Mouse (Mus musculus) intestine, embryonic 15.5 days (tissue): ENCODE measurements at regions not wholly inside any gene's neighbourhood (a gene's known extent, or its start where the extent isn't known, plus 50 kb on each side); places are given as distances from the start of the nearest gene placed in this dataset.
"Not testable (repeated sequence)": the region's sequence is repeated elsewhere in the genome, so short reads cannot be mapped to it uniquely, and the experiment has no call there.

Experiments used
- ATAC-seq: fragments of 200-750 bp; cut with Nextera tagmentation; 2 replicates; pipeline ENCODE4 v1.8.0; 2017; ENCODE audit warnings: moderate TSS enrichment, moderate library complexity
- H3K27ac ChIP-seq: fragments of 300-500 bp; sonication (generic); 2 replicates; pipeline ENCODE4 v1.5.1; 2015; ENCODE audit warnings: mild to moderate bottlenecking, inconsistent platforms
- H3K27me3 ChIP-seq: fragments of 300-500 bp; sonication (generic); replicated peaks from 2 replicates; pipeline ENCODE4 v1.6.1; 2015; ENCODE audit warnings: inconsistent platforms
- H3K36me3 ChIP-seq: fragments of 300-500 bp; sonication (generic); 2 replicates; pipeline ENCODE4 v1.6.1; 2015; ENCODE audit warnings: inconsistent platforms
- H3K4me1 ChIP-seq: fragments of 300-500 bp; sonication (generic); replicated peaks from 2 replicates; pipeline ENCODE4 v1.6.1; 2015; ENCODE audit warnings: inconsistent platforms
- H3K4me2 ChIP-seq: fragments of 300-500 bp; sonication (generic); replicated peaks from 2 replicates; pipeline ENCODE4 v1.6.1; 2015; ENCODE audit warnings: mild to moderate bottlenecking, inconsistent platforms
- H3K4me3 ChIP-seq: fragments of 300-500 bp; sonication (generic); replicated peaks from 2 replicates; pipeline ENCODE4 v1.5.1; 2015; ENCODE audit warnings: inconsistent platforms
- H3K9ac ChIP-seq: fragments of 300-500 bp; sonication (generic); 2 replicates; pipeline ENCODE4 v1.6.1; 2015; ENCODE audit warnings: inconsistent platforms
- H3K9me3 ChIP-seq: fragments of 300-500 bp; sonication (generic); 2 replicates; pipeline ENCODE4 v1.6.1; 2016; ENCODE audit warnings: inconsistent platforms
- WGBS: fragments of 180-500 bp; shearing (Covaris S2); methylation state at CpG from one replicate; pipeline ENCODE4 v1.1.7; 2015; 5-methylcytosine and 5-hydroxymethylcytosine counted together

DNA sequence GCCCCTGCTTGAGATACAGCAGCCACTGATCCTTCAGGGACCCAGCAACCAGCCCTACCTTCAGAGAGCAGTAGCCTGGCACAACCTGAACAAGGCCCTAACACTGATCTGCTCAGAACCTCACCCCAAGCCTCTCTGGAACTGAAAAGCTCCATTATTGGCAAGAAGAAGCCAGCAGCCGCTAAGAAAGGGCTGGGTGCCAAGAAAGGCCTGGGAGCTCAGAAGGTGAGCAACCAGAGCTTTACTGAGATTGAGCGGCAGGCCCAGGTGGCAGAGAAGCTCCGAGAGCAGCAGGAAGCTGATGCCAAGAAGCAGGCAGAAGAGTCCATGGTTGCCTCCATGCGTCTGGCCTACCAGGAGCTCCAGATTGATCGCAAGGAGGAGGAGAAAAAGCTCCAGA is 74.4 kb upstream of the Oxtr start:
- WGBS, result 88% methylated on average over 5 of the region's 5 CpGs
- H3K4me2 ChIP-seq, H3K4me1 ChIP-seq, H3K9ac ChIP-seq, ATAC-seq, H3K36me3 ChIP-seq, H3K4me3 ChIP-seq, H3K27ac ChIP-seq, H3K9me3 ChIP-seq, H3K27me3 ChIP-seq: not testable (repeated sequence)

GRCm38 (mm10) chr6:112563659-112564058 is 73.9 kb upstream of the Oxtr start:
- ATAC-seq, result not testable (repeated sequence)

DNA sequence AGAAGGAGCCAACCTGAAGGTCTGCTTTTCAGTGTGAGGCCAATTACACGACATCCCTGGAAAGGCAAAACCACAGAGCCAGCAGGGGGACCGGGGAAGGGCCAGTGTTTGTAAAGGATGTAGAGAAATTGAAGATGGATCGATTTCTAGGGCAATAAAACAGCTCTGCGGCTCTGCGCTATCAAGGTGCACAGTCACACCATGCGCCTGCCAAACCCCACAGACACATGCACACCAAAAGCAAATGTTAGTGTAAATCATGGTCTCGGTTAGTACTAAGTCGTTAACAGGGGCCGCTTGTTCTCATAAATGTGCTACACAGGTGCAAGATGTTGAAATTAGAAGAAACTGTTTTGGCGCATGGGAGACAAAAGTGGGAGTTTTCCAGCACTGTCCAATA is 72.3 kb upstream of the Oxtr start:
- Histone ChIP-seq H3K36me3 (no peaks in the 10 kb centered on the region), H3K9ac (no peak overlapping the region), H3K9me3 (no peaks in the 10 kb centered on the region), H3K27ac (no peak overlapping the region), H3K4me1 (no peaks in the 10 kb centered on the region), H3K4me2 (no peak overlapping the region), H3K4me3 (no peak overlapping the region), H3K27me3 (no peaks in the 10 kb centered on the region)
- 53% methylated on average over 10 of the region's 10 CpGs for WGBS
- ATAC-seq, result no peak

More at GRCm38 (mm10) chr6:112563659-112564058, 73.9 kb upstream of the Oxtr start:
- WGBS, result 96% methylated on average over 17 of the region's 17 CpGs
- H3K36me3 ChIP-seq, H3K4me2 ChIP-seq, H3K27me3 ChIP-seq, H3K9me3 ChIP-seq, H3K9ac ChIP-seq, H3K4me1 ChIP-seq, H3K27ac ChIP-seq, H3K4me3 ChIP-seq: not testable (repeated sequence)

DNA sequence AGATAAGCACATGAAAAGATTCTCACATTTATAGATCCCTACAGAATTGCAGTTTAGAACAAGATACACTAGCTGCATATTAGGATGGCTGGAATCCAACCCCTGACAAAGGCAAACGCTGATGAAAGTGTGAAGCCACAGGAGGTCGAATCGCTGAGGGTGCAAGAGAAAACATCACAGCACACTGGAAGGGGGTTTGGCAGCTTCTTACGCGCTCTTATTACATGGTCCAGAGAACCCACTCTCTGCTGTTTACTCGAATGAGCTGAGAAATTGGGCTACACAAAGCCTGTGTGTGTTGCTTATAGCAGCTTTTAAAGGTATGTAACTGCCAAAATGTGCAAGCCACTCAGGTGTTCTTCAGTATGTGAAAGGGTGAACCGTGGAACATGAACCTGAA is 71.8 kb upstream of the Oxtr start:
- no peaks in the 10 kb centered on the region for H3K9me3 ChIP-seq
- no peak overlapping the region for H3K9ac ChIP-seq
- no peak overlapping the region for H3K27ac ChIP-seq
- H3K27me3 ChIP-seq, result no peaks in the 10 kb centered on the region
- no peak for ATAC-seq
- H3K4me2 ChIP-seq, result no peak overlapping the region
- H3K4me3 ChIP-seq, result no peak overlapping the region
- WGBS, result 58% methylated on average over 7 of the region's 7 CpGs
- H3K4me1 ChIP-seq, result no peaks in the 10 kb centered on the region
- no peaks in the 10 kb centered on the region for H3K36me3 ChIP-seq

- Histone ChIP-seq H3K27ac (no peak overlapping the region), H3K4me3 (no peak overlapping the region), H3K27me3 (no peaks in the 10 kb centered on the region), H3K36me3 (no peaks in the 10 kb centered on the region), H3K4me2 (no peak overlapping the region), H3K9ac (no peak overlapping the region), H3K9me3 (no peaks in the 10 kb centered on the region), H3K4me1 (no peaks in the 10 kb centered on the region)
- 92% methylated on average over 1 of the region's 1 CpGs for WGBS
- ATAC-seq, result no peak
Measured at GRCm38 (mm10) chr6:112559549-112559948, 69.8 kb upstream of the Oxtr start.

DNA sequence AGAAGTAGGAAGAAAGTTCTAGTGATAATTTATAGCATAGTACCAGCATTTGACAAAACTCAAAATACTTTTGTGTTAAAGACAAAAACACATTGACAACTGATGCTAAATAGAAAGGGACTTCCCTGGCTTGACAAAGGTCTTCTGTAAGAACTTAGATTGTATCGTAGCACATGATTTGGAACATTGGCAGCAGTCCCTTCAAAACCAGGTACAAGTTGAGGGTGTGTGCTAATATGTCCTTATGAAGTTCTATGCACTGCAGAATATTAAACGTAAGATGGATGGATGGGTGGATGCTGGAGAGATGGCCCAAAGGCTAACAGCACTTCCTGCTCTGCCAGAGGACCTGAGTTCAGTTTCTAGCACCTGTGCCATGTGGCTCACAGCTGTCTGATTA is 67.8 kb upstream of the Oxtr start:
- Histone ChIP-seq H3K4me1 (no peaks in the 10 kb centered on the region), H3K9ac (no peak overlapping the region), H3K9me3 (no peaks in the 10 kb centered on the region), H3K27ac (no peak overlapping the region), H3K36me3 (no peaks in the 10 kb centered on the region), H3K27me3 (no peaks in the 10 kb centered on the region), H3K4me2 (no peak overlapping the region), H3K4me3 (no peak overlapping the region)
- WGBS, result 82% methylated on average over 2 of the region's 2 CpGs
- no peak for ATAC-seq

DNA sequence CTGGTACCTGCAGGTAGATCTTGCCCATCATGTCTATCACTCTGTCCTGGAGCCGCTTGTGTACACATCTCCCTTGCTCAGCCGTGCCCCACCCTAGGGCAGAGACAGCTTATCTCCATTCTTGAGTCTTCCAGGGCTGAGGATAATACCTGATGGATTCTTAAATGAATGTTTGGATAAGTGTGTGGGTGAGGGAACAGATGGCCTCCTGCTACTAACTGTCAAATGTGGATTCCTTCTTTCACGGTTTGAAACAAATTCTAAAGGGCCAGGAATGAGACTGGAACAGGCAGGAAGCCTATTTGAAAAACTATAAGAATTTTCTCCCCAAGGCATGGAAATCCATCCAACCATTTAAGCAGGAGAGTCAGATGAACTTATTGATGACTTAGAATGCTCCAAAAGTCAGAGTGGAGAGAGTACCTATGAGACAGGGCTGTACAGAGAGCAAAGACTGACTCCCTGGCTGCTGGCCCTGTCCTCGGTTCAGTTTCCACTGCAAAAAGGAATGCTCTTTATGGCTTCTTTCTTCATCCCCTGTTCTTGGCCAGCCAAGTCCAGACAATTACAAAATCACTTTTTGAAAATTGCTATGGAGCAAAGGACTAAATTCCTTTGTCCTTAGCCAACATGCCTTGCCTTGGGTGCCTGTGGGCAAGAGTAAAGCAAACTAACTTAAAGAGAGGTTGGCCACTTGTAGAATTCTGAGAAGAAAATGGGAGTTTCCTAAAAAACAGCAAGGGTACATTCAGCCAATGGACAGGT is 66.8 kb upstream of the Oxtr start:
- 62% methylated on average over 4 of the region's 4 CpGs for WGBS
- H3K27me3 ChIP-seq, result no peaks in the 10 kb centered on the region
- no peak overlapping the region for H3K27ac ChIP-seq
- H3K9ac ChIP-seq, result no peak overlapping the region
- H3K9me3 ChIP-seq, result no peaks in the 10 kb centered on the region
- no peaks in the 10 kb centered on the region for H3K4me1 ChIP-seq
- no peak for ATAC-seq
- H3K4me3 ChIP-seq, result no peak overlapping the region
- no peak overlapping the region for H3K4me2 ChIP-seq
- H3K36me3 ChIP-seq, result no peaks in the 10 kb centered on the region

- Histone ChIP-seq H3K27me3 (no peaks in the 10 kb centered on the region), H3K9me3 (no peaks in the 10 kb centered on the region), H3K4me2 (no peak overlapping the region), H3K27ac (no peak overlapping the region), H3K9ac (no peak overlapping the region), H3K4me1 (no peaks in the 10 kb centered on the region), H3K36me3 (no peaks in the 10 kb centered on the region), H3K4me3 (no peak overlapping the region)
- 90% methylated on average over 4 of the region's 4 CpGs for WGBS
- no peak for ATAC-seq
Measured at GRCm38 (mm10) chr6:112554091-112554490, 64.3 kb upstream of the Oxtr start.

GRCm38 (mm10) chr6:112553231-112553920 is 63.6 kb upstream of the Oxtr start:
- Histone ChIP-seq H3K4me1 (no peaks in the 10 kb centered on the region), H3K36me3 (no peaks in the 10 kb centered on the region), H3K9me3 (no peaks in the 10 kb centered on the region), H3K27ac (no peak overlapping the region), H3K4me2 (no peak overlapping the region), H3K27me3 (no peaks in the 10 kb centered on the region), H3K4me3 (no peak overlapping the region), H3K9ac (no peak overlapping the region)
- peak; percentile 94 for ATAC-seq
- 56% methylated on average over 5 of the region's 5 CpGs for WGBS

- WGBS, result 82% methylated on average over 4 of the region's 4 CpGs
- Histone ChIP-seq H3K27me3 (no peaks in the 10 kb centered on the region), H3K9ac (no peak overlapping the region), H3K27ac (no peak overlapping the region), H3K4me1 (no peaks in the 10 kb centered on the region), H3K4me2 (no peak overlapping the region), H3K4me3 (no peak overlapping the region), H3K9me3 (no peaks in the 10 kb centered on the region), H3K36me3 (no peaks in the 10 kb centered on the region)
- ATAC-seq, result no peak
Measured at GRCm38 (mm10) chr6:112552560-112552959, 62.8 kb upstream of the Oxtr start.

DNA sequence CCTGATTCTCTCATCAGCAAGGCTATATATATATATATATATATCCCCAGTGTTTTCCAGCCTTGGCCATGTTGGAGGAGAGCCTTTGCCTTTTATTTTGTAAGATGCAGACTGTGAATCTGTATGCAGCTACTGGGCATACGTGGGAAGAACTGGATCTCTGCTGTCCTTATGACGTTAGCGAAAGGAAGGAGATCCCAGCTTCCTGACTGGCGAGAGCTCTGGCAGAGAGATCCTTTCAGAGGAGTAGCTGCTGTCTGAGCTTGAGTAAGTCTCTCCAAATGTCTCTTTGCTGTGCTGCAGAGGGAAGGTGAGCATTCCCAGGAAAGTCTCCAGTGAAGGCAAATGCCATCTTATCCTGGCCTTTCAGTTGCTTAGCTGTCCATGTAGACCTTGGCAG is 61.6 kb upstream of the Oxtr start:
- Histone ChIP-seq H3K9me3 (no peaks in the 10 kb centered on the region), H3K4me3 (no peak overlapping the region), H3K27ac (no peak overlapping the region), H3K4me2 (no peak overlapping the region), H3K27me3 (no peaks in the 10 kb centered on the region), H3K9ac (no peak overlapping the region), H3K36me3 (no peaks in the 10 kb centered on the region), H3K4me1 (no peaks in the 10 kb centered on the region)
- WGBS, result 72% methylated on average over 4 of the region's 4 CpGs
- no peak for ATAC-seq

DNA sequence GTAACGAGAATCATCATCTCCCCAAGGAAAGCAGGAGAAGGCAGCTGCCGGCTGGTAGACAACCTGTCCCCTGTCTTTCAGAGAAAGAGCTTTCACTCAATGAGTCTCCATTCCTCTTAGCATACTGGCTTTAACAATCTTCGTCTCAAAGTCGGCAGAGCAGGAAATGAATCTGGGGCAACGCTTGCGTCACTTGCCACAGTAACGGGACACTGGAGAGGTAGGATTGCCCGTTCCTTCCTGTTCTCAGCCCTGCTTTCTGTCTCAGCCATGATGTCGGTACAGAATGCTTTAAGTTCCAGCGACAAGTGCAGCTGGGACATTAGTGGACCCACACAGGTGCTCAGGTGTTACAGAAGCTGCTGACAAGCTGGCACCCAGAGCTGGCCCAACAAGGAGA is 57.5 kb upstream of the Oxtr start:
- Histone ChIP-seq H3K9ac (no peak overlapping the region), H3K27ac (no peak overlapping the region), H3K4me1 (no peaks in the 10 kb centered on the region), H3K36me3 (no peaks in the 10 kb centered on the region), H3K4me3 (no peak overlapping the region), H3K27me3 (no peaks in the 10 kb centered on the region), H3K9me3 (no peaks in the 10 kb centered on the region), H3K4me2 (no peak overlapping the region)
- no peak for ATAC-seq
- WGBS, result 77% methylated on average over 10 of the region's 10 CpGs

GRCm38 (mm10) chr6:112546033-112546432 is 56.3 kb upstream of the Oxtr start:
- Histone ChIP-seq H3K9ac (no peak overlapping the region), H3K27me3 (no peaks in the 10 kb centered on the region), H3K27ac (no peak overlapping the region), H3K4me1 (no peaks in the 10 kb centered on the region), H3K4me2 (no peak overlapping the region), H3K4me3 (no peak overlapping the region), H3K9me3 (no peaks in the 10 kb centered on the region), H3K36me3 (no peaks in the 10 kb centered on the region)
- no peak for ATAC-seq
- 69% methylated on average over 5 of the region's 5 CpGs for WGBS
